Mouse (Mus musculus) gastrocnemius, postnatal 14 days (tissue): ENCODE measurements around the gene Fpr1. TPM values are rescaled to one million over a fixed set of nuclear protein-coding genes. Genes with fewer than 3 reads are reported as not detected.

Experiments used
- DNase-seq: peaks from one replicate; pipeline ENCODE4 v3.0.0; 2021; ENCODE audit warnings: mixed read lengths
- intact Hi-C: fragments of 180-260 bp; cut with DNase I; formaldehyde crosslinking; loops from one replicate; pipeline ENCODE4 v1.15.1; 2025; ENCODE audit warnings: low total_unique reads
- microRNA-seq, 2 experiments: library from miRNA; unstranded; fragments of <30 nt; microRNA quantifications; one replicate each; pipeline ENCODE4 v1.2.0; 2021
- total RNA-seq, 2 experiments: library from RNA; stranded (reverse); gene quantifications; 2 replicates each; pipeline ENCODE4 v1.2.3; 2021

Fpr1 gene
- total RNA-seq, 2 experiments from 2014 or later = not detected

DNA sequence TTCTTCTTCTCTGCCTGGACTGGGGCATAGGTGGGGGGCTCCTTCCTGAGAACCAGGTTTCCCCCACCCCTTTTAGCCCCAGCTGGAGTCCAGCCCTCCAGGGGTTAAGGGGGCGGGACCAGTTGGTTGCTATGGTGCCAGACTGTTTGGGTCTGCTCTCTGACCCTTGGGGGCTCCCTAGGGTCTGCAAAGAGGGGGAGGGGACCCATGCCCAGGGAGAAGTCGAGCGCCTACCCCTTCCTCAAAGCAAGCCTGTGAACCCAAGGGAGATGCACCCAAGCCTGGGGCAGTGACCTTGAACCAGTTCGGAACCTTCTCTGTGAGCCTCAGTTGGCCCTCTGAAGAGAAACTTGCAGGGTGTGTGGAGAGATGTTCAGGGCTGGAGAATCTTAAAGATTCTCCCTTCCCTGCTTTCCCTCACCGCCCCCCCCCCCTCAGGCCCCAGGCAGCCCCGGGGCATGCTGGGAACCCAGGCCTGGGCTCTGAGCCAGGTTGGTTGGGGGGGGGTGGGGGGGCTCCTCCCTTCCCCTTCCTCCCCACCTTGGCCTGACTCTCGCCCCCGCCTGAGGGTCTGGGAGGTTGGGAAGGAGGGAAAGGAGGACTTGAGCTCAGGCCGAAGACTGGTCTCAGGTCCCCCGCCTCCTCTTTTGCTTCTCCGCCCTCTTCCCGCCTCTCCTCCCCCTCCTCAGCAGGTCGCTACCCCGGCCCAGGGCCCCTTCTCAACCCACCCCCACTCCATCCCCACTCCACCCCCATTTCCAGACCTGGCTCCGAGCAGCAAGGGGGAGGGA lies 55.4 kb downstream of the Fpr1 start:
- intact Hi-C loops = no loop called here
- peak; percentile 60 for DNase-seq

DNA sequence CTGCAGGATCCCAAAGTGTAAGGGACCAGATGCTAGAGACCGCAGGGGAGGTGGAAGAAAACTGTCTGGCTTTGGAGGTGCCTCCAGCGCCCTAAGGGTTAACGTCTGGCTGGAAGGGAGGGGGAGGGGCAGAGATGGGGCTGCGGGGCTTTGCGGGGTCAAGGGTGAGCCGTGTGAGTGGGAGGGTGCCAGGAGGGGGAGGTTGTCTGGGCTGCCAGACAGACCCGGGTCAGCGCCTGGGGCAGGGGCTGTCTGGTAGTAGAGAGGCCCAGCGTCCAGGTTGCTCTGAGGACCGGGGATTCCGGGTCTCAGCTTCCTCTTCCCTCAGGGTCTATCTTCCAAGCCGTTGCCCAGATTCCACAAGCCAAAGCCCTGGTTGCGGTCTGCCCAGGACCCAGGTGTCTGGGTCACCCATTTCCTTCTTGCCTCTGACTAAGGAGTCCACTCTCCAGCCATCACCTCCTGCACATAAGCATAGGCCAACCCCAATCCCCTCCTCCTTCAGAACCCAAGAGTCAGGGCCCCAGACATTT lies 56.0 kb downstream of the Fpr1 start:
- DNase-seq = peak; percentile 51
- intact Hi-C loops = no loop called here

DNA sequence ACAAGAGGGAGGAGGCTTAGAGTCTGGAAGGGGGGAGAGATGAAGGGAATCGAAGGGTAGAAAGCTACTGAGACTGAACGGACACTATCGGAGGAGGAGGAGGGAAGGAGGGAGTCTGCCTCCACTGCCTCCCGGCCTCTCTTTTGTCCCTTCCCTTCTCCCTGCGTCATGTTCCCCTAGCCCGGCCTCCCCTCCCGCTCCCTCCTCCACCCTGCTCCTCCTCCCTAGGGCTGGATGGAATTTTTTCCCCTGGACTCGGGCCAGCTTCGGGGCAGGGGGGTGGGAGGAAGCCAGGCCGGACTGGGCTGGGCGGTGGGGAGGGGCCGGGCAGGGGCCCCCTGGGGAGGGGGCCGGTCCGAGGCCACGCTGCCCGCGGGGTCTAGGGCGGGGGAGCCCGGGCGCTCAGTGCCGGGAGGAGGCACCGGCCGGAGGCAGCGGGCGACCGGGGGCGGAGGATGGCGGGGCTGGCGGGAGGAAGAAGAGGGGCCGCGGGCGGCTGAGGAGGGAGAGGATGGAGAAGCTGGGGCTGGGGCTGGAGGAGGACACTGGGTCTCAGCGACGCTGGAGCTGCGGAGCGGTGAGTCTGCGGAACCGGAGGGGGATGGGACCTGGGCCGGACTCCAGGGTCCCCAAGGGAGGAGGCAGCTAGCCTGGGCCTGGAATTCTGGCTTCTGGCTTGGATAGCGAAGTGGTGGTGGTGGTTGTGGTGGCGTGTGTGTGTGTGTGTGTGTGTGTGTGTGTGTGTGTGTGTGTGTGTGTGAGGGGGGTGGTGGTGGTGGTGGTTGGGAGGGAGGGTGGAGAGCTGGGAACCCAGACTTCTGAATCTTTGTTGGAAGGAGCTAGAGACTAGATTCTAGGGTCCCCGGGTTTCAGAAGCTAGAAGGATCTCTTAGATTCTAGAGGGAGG lies 56.7 kb downstream of the Fpr1 start, which contains the start of gene Spaca6:
Spaca6 (plus strand) TSS at position 408 of the 907 bp plus-strand sequence.
- DNase-seq = peak; percentile 94
- intact Hi-C loops = no loop called here

Small RNA genes within 50 kb of the gene (microRNA-seq; reads per million reads assigned to microRNA genes)
- gene Gm25927 = 0 reads per million in 2 experiments
- gene Mir125a = 3,172 to 5,305 reads per million in 2 experiments
- gene Mir99b = 2,074 to 8,329 reads per million in 2 experiments
- gene Mirlet7e = 0 reads per million in 2 experiments

Other genes starting within 250 kb of the Fpr1 start
- not detected for gene Vmn2r90, start 180.2 kb downstream of the Fpr1 start, total RNA-seq
- 1 to 10 TPM; 6.8 to 9.1 TPM for gene Spaca6, start 56.8 kb downstream of the Fpr1 start, total RNA-seq
- gene Has1, start 28.7 kb downstream of the Fpr1 start, total RNA-seq = under 1 TPM in 1 of 2 experiments, not detected in 1; 0.09 TPM
- not detected for gene Fpr2, start 3.9 kb upstream of the Fpr1 start, total RNA-seq
- gene Fpr3, start 3.9 kb upstream of the Fpr1 start, total RNA-seq = not detected
- not detected for gene Fpr-rs4, start 137.8 kb upstream of the Fpr1 start, total RNA-seq
- not detected for gene Vmn2r124, start 165.5 kb upstream of the Fpr1 start, total RNA-seq
- not detected for gene Vmn2r91, start 201.1 kb upstream of the Fpr1 start, total RNA-seq